Mouse (Mus musculus): Measurements from ENCODE around the gene Dnah5.

Dnah5 gene

DNA sequence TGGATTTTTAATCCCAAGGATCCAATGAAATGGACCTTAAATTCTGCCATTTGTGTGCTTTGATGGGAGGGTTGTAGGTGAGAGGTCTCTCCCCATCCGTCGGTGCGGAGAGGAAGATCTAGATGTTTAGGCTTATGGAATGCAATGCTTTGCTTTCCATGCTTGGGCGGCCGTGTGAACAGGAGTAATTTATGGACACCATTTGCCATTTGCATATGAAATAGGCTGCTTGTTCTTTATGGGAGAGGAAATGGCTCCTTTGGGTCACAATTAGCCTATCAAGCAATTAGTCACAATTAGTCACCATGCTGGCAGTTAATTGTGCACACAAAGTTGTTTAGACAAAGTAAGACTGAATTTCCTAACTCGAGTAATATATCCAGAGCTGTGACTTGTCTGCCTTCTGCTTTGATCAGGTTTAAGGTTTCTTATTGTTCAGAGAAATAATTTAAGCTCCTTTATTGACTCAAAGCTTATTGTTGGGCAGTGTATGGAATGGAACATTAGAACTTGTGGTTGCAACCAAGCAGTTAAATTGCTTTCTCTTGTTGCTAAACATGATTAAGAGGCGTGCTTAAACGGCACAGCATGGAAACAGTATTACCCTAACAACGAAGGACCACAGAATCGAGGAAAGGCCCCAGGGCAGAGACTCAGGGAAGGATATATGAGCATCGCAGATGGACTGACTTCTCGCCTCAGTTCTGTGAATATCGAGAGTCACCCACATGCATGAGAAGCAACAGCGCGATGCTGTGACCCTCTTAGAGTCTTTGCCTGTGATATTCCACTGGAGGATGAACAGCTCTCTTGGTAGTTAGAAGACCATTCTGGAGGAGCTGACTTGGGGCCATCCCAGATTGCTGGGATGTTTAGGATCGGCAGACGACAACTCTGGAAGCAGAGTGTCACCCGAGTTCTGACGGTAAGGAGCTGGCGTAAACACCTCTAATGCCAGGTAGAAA is at the start of gene Dnah5:
Dnah5 (plus strand) TSS at position 642 of the 965 bp plus-strand sequence.
- no peak for DNase-seq

DNA sequence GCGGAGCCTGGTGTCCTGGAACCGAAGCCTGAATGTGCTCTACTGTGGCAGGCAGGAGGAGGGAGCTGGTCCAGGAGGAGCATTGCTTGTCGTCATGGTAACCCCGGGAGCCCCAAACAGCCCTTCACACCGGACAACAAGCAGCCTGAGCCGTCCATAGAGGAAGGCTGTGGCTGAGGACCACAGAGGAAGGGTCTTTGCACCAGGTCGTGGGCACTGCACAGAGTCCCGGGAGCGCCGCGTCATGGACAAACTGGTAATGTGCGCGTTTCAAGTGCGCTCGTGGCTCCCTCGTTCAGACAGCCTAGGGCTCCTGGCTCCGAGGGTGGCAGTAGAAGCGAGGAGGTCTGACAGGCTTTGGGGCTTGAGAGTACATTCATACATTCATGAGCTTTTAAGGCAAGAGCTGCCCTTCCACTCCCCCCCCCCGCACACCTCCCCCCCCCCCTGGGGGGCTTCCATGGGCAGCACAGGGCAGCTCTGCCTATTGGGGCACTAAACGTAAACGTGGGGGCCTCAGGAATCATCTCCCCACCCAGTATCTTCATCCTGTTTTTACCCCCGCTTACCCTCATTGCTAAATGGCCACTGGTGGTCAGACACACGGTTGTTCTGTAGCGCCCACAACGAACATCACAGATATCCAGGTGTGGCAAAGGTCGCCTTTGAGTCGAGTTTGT is 48.6 kb upstream of the Dnah5 start:
- peak; percentile 64 to 65 for DNase-seq

GRCm38 (mm10) chr15:28158771-28159489 is 44.6 kb upstream of the Dnah5 start:
- peak; percentile 74 to 82 for DNase-seq

DNA sequence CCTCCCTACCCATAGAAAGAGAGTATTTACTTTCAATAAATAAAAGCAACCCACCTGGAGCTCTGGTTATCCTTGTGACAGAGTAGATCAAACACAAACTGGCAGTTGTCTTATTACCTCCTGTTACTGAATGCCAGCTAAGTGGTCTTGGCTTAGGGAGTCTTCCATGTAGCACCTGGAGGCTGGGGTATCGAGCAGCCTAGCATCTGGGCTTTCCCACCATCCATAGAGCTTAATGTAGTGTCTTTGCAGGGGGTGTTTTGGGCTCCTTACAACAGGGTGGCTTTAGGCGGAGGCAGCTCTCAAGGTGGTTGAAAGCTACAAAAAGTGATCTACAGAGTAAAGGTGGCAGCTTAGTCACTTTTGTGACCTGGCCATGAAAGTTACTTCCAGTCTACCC is 41.3 kb upstream of the Dnah5 start:
- no peak for DNase-seq

- no peak for DNase-seq
Measured at GRCm38 (mm10) chr15:28165234-28165633, 38.3 kb upstream of the Dnah5 start.

DNA sequence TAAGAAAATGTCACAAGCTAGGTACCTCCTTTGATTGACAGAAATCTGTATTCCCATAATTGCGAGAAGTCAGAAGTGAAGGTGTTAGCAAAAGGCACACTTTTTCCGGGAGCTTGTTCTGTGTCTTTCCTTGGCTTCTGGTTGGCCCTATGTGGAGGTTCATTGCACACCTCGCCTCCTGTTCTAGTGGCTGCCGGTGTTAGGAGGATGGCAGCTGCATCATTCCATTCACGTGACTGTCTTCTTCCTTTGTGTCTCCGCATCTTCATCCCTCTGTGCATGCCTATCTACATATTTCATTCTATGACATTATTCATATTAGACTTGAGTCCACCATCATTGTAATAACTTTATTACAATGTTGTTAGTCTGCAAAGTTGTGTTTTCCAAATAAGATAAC is 37.5 kb upstream of the Dnah5 start:
- no peak for DNase-seq

DNA sequence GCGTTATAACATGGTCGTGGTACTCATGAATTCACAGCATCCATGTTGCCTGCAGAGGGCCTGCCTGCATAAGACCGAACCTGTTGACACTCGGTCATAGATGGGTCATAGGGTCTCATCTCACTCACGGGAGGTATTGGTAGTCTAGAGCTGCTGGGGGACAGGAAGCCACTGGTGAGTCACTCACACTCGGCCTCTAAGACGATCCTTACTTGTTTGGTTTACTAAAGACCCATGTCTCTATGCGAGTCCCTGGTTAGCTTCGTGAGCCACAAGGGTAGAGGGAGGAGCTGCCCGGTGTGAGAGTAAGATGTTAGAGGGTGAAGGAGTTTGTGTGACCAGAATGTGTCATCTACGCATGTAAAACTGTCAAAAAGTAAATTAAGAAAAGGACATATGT is 24.6 kb upstream of the Dnah5 start:
- no peak for DNase-seq

DNA sequence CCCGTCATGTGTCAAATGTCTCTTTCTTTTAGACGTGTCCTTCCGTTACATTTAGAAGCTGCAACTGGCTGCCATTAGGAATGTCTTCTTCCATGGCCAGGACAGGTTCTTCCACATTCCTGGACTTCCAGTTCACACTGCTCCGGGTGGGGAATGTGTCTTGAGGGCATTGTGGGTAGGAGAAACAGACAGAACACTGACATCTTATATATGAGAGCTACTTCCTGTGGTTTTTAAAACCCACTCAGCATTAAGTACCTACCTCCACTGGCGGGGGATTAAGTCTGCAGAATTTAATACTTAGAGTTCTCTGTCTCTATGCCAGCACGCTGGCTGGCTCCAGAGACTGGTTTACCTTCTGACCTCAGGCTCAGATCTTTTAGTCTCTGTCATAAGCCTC is 24.0 kb upstream of the Dnah5 start:
- DNase-seq, result no peak

- peak; percentile 90 to 91 for DNase-seq
Measured at GRCm38 (mm10) chr15:28181862-28182261, 21.7 kb upstream of the Dnah5 start.

DNA sequence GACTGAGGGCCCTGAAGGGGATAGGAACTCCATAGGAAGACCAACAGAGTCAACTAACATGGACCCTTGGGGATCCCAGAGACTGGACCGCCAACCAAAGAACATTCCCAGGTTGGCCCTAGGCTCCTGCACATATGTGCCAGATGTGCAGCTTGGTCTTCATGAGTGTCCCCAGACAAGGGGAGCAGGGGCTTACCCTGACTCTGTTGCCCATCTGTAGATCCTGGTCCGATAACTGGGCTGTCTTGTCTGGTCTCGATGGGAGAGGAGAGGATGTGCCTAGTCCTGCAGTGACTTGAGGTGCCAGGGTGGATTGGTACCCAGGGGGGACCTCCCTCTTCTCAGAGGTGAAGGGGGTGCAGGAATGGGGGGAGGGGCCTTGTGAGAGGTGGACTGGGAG is 21.0 kb upstream of the Dnah5 start:
- DNase-seq, result no peak

DNA sequence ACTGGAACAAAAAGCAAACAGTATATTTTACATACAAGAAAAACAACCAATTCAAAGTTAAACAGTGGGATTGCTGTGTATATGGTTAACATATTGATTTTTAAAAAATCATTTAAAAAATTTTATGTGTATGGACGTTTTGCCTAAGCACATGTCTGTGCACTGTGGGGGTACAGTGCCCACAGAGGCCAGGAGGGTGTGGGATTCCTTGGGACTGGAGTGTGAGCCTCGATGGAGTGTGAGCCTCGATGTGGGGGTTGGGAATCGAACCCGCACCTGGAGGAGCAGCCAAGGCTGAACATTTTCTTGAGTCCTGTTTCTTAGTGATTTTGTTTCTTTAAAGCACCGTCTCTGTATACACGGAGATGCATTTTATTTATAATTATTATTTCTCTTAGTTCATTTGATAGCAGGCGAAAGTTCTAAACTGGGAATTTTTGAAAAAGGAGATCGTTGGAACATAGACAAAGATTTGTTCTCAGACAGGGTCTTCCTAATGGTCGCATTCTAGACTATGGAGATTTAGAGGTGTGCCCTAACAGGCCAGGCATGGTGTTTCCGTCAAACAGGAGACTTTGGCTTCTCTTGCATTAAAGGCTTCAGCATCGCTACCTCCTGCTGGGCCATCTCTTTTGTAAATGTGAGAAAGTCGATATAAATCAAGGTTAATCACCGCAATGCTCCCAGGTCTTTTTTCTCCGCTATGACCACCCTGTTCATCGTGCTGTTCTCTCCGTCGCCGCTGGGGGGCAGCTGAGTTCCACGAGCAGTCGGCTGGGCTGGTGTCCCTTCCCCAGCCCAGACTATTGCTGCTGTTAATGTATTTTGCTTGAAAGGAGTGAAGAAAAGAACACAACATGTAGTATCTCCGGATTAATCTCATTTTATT is 15.8 kb upstream of the Dnah5 start:
- peak; percentile 92 to 94 for DNase-seq

- DNase-seq, result no peak
Measured at GRCm38 (mm10) chr15:28188361-28189011, 15.1 kb upstream of the Dnah5 start.

GRCm38 (mm10) chr15:28189668-28190067 is 13.9 kb upstream of the Dnah5 start:
- no peak for DNase-seq

DNA sequence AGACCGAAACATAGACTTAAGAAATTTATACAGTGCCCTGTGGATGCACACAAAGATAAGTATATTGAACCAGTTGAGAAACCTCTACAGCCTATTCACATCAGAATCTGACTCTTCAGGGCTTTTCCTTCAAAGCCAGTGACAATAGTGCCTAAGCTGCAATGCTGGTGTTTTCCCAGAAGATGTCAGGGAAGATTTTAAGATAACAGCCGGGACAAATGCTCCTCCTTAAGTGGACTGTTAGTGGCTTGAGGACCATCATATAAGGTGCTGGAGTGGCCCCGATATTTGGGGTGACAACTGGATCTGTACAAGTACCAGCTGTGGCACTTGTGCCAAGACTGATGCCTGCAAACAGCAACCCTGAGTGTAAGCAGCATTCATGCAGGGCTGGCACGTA is 4.9 kb upstream of the Dnah5 start:
- DNase-seq, result no peak

- no peak for DNase-seq
Measured at GRCm38 (mm10) chr15:28204626-28205025, 1.1 kb downstream of the Dnah5 start.

GRCm38 (mm10) chr15:28207545-28207944 is 4.0 kb downstream of the Dnah5 start:
- DNase-seq, result no peak

- DNase-seq, result no peak
Measured at GRCm38 (mm10) chr15:28213057-28213456, 9.5 kb downstream of the Dnah5 start.

DNA sequence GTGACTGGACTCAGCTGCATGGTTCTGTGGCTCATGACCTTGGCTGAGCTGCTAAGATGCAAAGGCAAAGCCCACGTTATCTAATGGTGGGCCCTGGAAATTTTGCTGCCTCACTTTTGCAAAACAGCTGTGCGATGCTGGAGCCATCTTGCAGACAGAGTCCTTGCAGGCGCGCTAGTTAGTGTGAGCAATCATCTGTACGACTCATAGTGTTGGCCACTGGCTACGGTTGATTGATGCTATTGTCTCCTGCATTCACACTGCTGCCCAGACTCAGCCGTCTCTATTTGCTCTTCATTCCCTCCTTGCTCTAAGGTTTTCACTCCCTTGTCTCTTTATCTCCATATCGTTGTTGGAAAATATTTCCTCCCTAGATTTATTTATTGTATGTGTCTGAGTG is 12.8 kb downstream of the Dnah5 start:
- no peak for DNase-seq

GRCm38 (mm10) chr15:28227316-28227715 is 23.8 kb downstream of the Dnah5 start:
- DNase-seq, result no peak

DNA sequence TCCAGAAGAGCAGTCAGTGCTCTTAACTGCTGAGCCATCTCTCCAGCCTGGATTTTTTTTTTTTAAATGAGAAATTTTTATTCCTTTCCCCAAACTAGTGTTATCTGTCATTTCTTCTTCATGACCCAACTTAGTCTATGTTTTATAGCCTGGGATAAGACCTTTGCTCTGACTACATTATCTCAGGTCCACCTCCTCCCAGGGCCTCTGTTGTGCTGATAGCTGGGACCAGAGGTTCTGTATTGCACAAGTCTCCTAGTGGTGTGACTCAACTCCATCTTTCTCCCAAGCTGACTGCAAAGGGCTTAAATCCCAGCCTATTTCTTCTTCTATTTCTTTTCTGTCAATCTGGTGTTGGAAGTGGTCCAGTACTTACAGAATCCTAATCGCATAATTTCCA is 56.7 kb downstream of the Dnah5 start:
- DNase-seq, result no peak

GRCm38 (mm10) chr15:28299438-28299837 is 95.9 kb downstream of the Dnah5 start:
- no peak for DNase-seq

GRCm38 (mm10) chr15:28307131-28307530 is 103.6 kb downstream of the Dnah5 start:
- no peak for DNase-seq

Measured in cerebellum, postnatal 14 days (tissue).